Mouse (Mus musculus): ENCODE measurements around the gene Olfr220.

Gene Olfr220

GRCm38 (mm10) chr1:174441782-174442181 lies at the start of gene Olfr220:
Olfr220 (plus strand) TSS chr1:174442082.
- no peak for DNase-seq (ENCODE audit: low spot score)

DNA sequence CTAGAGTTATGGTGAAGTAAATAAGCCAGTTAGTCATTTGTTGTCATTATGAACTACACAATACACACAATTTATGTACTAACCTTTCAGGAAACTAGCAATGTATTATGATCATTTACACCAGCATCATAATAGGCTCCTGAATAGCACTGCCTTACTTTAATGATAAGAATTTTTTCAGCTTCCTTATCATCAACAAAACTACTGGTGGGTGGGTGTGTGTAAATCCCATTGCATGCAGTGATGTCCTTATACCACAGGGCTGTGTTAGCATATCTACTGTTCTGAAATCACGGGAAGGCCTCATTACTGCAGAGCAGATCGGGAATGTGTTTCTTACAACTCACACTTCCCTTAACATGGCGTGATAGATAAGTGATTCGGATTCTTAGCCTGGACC lies 18.9 kb upstream of the Olfr220 start:
- DNase-seq (ENCODE audit: low spot score), result no peak

GRCm38 (mm10) chr1:174423764-174424163 lies 18.1 kb upstream of the Olfr220 start, which contains the start of gene Olfr414:
Olfr414 (plus strand) TSS chr1:174424064.
- no peak for DNase-seq (ENCODE audit: low spot score)

- no peak for DNase-seq (ENCODE audit: low spot score)
Observed at GRCm38 (mm10) chr1:174426180-174426986, 15.5 kb upstream of the Olfr220 start.

- no peak for DNase-seq (ENCODE audit: low spot score)
Observed at GRCm38 (mm10) chr1:174427402-174427801, 14.5 kb upstream of the Olfr220 start.

DNA sequence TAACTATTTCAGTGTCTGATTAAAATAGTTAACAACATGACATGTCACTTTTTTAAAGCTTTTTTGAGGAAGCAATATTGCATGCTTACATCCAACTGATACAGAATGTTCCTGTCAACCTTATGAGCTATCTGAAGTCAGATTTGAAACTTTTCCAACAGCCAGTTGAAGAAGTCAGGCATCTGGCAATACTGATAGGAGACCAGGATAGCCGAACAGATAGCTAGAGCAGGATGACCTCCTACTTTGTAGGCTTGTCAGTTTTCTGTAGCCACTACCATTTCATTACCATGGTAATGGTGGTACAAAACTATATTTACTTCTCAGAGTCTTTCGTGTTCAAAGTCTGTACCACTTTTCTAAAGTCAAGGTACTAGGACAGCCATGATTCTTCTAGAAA lies 13.5 kb upstream of the Olfr220 start:
- DNase-seq (ENCODE audit: low spot score), result no peak

- DNase-seq (ENCODE audit: low spot score), result no peak
Observed at GRCm38 (mm10) chr1:174434121-174434520, 7.8 kb upstream of the Olfr220 start.

GRCm38 (mm10) chr1:174455100-174455499 lies 13.2 kb downstream of the Olfr220 start:
- DNase-seq (ENCODE audit: low spot score), result no peak

GRCm38 (mm10) chr1:174465385-174465784 lies 23.5 kb downstream of the Olfr220 start:
- DNase-seq (ENCODE audit: low spot score), result no peak

DNA sequence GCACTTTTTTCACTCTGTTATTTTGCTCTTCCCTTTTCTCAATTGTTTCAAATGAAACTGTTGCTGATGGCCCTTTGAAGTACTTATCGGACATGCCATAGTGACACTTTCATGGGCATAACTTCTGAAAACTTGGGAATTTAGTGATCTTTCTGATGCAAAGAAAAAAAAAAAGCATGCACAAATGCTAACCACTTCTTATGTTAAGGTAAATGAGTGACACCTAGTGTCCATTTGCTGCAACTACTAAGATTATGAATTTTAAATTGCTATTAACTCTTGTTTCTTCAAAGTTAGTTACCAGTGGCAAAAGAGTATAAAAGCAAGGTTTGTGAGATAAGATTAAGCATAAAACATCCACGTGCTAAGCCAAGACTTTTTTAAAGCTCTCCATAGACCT lies 24.4 kb downstream of the Olfr220 start:
- no peak for DNase-seq (ENCODE audit: low spot score)

GRCm38 (mm10) chr1:174469736-174470135 lies 27.9 kb downstream of the Olfr220 start:
- no peak for DNase-seq (ENCODE audit: low spot score)

DNA sequence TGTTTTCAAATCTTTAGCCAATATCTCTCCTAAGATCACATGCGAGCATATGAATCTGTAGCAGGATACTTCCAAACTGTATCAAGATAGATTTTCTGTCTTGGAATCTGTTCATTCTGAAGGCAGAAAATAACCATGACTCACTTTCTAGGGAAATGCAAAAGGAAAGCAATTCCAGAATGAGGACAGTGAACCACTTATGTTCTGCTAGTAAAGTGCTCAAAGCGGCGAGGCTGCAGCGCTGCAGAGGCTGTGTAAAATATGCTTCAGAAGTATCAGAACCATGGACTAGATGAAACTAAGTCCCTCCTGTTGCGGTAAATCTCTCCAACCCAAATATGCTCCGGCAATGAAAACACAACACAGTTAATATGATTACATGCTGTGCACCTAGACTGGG lies 40.7 kb downstream of the Olfr220 start:
- no peak for DNase-seq (ENCODE audit: low spot score)

- DNase-seq (ENCODE audit: low spot score), result no peak
Observed at GRCm38 (mm10) chr1:174500064-174500463, 58.2 kb downstream of the Olfr220 start.
